Mouse (Mus musculus): ENCODE measurements around the gene Csad. TPM values are rescaled to one million over a fixed set of nuclear protein-coding genes. Genes with fewer than 3 reads are reported as not detected.

Csad gene
- total RNA-seq, 2 experiments from 2014 or later = 23.9 to 29.4 TPM

DNA sequence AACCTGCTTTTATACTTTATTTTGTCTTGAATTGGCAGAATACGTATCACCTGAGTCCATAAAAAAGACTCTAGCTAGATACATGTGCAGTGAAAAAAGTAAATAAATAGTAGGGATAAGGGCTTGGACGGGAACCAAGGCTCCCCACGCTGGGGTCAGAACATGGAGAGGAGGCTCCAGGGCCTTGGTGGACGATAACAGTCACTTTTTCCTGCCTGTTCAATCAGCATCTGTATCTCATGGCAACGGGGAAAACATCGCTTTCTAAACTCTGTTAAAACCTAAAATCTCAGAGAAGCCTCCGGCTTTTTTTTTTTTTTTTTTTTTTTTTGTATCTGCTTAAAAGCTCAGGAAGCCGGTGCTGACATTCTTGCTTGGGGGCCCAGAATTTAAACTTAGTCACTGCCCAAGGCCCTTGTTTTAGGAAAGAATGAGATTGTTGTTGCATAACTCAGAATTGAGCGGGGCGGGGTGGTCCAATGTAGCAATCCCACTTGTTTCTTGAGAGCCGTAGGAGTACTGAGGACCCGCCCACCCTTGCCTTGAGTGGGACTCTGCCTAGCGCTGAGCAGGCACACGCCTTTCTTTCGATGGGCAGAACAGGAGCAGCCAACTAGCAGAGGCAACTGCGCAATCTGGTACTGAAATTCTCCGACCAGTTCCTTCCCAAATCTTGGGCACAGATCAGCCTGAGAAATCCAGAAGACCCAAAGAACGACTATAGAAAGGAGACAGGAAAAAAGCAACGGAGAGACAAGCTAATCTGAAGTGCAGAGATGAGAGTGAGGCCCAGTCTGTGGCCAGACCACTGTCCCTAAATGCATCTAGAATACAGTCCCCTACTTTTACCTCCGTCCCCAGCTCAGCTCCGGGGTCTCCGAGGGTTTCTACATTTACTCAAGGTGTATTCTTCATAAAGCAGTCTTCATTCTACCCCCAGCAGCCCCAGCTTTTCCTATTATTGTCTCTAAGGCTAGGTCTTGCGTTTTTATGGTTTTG lies 61.3 kb downstream of the Csad start:
- DNase-seq (ENCODE audit: low spot score in 2 of 2) = peak; percentile 46 to 48
- intact Hi-C loops (cut with DNase I) = no loop called here

DNA sequence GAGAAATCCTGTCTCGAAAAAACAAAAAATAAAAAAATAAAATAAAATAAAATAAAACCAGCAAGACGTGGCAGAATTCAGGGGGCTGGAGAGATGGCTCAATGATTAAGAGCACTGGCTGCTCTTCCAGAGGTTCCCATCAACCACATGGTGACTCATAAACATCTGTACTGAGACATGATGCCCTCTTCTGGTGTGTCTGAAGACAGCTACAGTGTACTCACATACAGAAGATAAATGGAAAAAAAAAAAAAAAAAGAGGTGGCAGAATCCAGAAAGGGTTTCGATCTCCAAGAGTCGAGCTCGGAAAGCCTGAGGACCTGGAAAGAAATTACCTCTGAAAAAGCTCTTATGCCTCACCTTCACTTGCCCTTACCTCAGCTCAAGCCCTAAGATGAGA lies 63.4 kb downstream of the Csad start:
- intact Hi-C loops (cut with DNase I) = no loop called here
- DNase-seq (ENCODE audit: low spot score in 2 of 2) = no peak

DNA sequence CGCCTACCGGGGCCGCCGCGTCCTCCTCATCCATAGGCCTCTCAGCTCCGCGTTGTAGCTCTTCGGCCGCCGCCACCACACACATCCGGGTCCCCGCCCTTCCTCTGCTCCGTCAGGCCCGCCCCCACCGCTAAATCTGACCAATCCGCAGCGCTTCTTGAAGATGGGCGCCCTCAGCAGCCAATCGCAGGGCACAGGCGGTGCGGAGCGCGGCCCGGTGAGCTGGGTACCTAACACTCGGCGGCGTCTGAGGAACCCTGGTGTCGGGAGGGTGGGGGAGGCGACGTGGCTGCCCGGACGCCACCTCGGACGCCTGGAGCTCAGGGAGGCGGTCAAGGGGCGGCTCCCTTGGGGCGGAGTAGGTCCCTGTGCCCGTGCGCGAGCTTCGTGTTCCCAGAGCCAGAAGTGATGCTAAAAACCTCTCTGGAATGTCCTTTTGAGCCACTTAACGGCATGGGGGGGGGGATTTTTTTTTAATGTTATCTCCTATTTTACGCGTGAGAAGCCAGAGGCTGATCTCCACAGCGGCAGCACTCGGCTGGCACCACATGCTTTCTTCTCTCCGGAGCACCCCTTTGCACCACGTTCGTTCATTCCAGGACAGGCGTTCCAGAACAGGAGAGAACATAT lies 68.3 kb downstream of the Csad start, which contains the start of gene Spryd3:
Gene Spryd3, minus strand, starts transcription at position 106 of the 630 bp plus-strand sequence.
- peak; percentile 99 for DNase-seq (ENCODE audit: low spot score in 2 of 2)
- intact Hi-C loops (cut with DNase I) = no loop called here

DNA sequence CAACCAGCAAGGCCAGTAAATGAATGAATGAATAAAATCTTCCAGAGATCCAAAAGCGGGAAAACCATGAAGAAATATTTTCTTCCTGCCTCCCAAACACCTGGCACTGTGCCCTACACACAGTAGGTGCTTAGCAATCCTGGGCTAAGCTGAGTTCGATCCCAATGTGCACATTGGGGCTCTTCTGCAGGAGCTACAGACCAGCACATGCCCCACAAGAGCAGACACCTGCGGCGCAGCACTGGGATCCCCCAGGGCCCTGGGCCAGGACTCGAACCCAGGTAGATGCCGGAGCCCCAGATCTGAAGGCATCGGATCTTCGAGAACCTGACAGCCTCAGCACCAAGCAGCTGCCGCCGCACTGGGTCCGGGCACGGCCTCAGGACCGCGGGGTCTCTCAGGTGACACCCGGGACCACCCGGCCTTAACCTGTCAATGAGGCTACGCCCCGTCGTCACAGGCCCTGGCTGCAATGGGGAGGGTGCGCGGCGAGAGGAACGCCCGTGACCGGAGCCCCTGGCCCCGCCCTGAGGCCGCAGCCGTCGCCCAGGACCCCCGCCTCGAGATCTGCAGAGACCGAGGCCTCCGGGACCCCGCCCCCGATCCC lies 68.9 kb downstream of the Csad start:
- peak; percentile 32 to 37 for DNase-seq (ENCODE audit: low spot score in 2 of 2)
- intact Hi-C loops (cut with DNase I) = no loop called here

DNA sequence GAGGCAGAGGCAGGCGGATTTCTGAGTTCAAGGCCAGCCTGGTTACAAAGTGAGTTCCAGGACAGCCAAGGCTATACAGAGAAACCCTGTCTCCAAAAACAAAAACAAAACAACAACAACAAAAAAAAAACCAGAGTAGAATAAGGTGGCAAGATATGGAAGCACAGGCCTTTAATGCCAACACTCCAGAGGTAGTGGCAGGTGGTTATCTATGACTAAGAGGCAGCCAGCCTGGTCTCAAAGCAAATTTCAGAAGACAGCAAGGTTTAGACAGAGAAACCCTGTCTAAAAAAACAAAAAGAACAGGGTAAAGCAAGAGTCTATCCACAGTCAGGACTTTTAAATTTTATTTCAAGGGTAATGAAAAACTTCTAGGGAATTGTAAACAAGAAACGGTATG lies 69.8 kb downstream of the Csad start:
- intact Hi-C loops (cut with DNase I) = no loop called here
- DNase-seq (ENCODE audit: low spot score in 2 of 2) = no peak

DNA sequence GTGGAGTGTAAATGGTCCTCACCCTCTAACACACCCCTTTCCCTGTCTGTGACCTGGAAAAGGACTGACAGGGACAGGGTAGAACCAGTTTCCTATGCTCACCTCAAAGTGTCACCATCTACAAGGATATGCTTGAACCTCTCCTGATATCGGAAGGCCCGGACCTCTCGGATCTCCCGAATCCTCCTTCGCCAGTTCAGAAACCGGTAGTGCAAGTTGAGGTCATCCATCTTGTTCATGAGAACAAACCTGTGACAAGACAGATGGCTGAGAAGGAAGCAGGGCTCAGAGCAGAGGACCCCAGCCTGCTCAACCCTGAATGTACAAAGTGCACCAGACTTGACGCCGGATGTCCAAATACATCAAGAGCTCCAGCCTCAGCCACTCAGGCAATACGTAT lies 71.2 kb downstream of the Csad start:
- intact Hi-C loops (cut with DNase I) = no loop called here
- no peak for DNase-seq (ENCODE audit: low spot score in 2 of 2)

Other genes starting within 250 kb of the Csad start
- gene Krt8, start 200.2 kb downstream of the Csad start, total RNA-seq (2021) = not detected
- gene Krt18, start 176.5 kb downstream of the Csad start, total RNA-seq (2021) = under 1 TPM in 1 of 2 experiments, not detected in 1; 0.22 TPM
- 100 to 1,000 TPM; 157 to 165 TPM for gene Eif4b, start 131.0 kb downstream of the Csad start, total RNA-seq (2021)
- gene Tns2, start 104.3 kb downstream of the Csad start, total RNA-seq (2021) = 10 to 100 TPM; 17.2 to 28.6 TPM
- gene Spryd3, start 68.5 kb downstream of the Csad start, total RNA-seq (2021) = 100 to 1,000 TPM; 140 to 160 TPM
- 10 to 100 TPM; 39.5 to 57.1 TPM for gene Igfbp6, start 60.4 kb downstream of the Csad start, total RNA-seq (2021)
- gene Soat2, start 54.2 kb downstream of the Csad start, total RNA-seq (2021) = under 1 TPM in 1 of 2 experiments, not detected in 1; 0.23 TPM
- 10 to 100 TPM; 61.0 to 64.0 TPM for gene Zfp740, start 1.5 kb downstream of the Csad start, total RNA-seq (2021)
- 1 to 10 TPM; 1.1 to 1.5 TPM for gene Itgb7, start 27.2 kb upstream of the Csad start, total RNA-seq (2021)
- 10 to 100 TPM; 13.1 to 13.9 TPM for gene Rarg, start 52.8 kb upstream of the Csad start, total RNA-seq (2021)
- not detected for gene Gm9918, start 65.8 kb upstream of the Csad start, total RNA-seq (2021)
- gene Mfsd5, start 74.7 kb upstream of the Csad start, total RNA-seq (2021) = 10 to 100 TPM; 40.9 to 43.9 TPM
- 1 to 10 TPM; 1.1 TPM for gene Espl1, start 91.5 kb upstream of the Csad start, total RNA-seq (2021)
- 100 to 1,000 TPM; 374 to 425 TPM for gene Pfdn5, start 121.4 kb upstream of the Csad start, total RNA-seq (2021)
- gene Myg1, start 127.0 kb upstream of the Csad start, total RNA-seq (2021) = 10 to 100 TPM; 45.8 to 69.3 TPM
- gene Aaas, start 146.0 kb upstream of the Csad start, total RNA-seq (2021) = 10 to 100 TPM; 17.2 to 17.7 TPM
- under 1 TPM; 0.79 to 1.00 TPM for gene Sp7, start 162.5 kb upstream of the Csad start, total RNA-seq (2021)
- 10 to 100 TPM; 22.0 to 30.3 TPM for gene Sp1, start 201.4 kb upstream of the Csad start, total RNA-seq (2021)
- gene Amhr2, start 240.6 kb upstream of the Csad start, total RNA-seq (2021) = 1 to 10 TPM in 1 of 2 experiments, under 1 TPM in 1; 0.99 to 2.3 TPM